Mouse (Mus musculus): ENCODE measurements around the gene Rbm45.

DNA sequence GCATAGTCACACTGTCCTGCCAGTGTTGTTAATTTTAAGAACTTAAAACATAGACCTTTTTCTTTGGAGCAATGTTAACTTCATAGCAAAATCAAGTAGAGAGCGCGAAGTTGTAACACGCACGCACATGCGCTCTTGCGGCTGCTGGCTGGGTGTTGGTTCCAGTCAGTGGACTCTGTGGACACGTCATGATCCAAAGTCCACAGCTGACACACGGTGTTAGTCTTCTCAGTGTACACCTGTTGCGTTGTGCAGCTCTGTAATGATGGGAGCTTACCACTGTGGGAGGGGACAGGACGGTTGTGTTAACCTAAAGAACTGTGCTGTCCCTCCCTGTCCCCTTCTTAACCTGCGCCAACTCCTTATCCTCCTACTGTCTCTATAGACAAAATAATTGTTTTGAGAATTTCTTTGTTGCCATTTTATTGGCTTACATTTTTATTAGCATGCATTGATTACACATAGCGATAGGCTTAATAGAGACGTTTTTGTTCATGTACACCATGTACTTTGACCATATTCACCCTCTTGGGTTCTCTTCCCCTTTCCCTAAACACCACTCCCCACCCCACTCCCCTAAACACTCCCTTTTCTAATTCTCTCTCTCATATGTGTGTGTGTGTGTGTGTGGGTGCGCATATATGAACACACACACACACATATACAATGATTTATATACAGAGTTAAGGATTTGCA lies 47.8 kb downstream of the Rbm45 start:
- TF ChIP-seq POLR2A (IDR thresholded peaks at IDR 0.05; ENCODE audit: borderline replicate concordance, insufficient read depth, low read length), result no peak
- TF ChIP-seq CTCF (IDR thresholded peaks at IDR 0.05; ENCODE audit: borderline replicate concordance, insufficient read depth, low read depth, low read length), result no peak
